Mouse (Mus musculus) MEL (cell line): Measurements from ENCODE around the gene Mprip. TPM values are rescaled to one million over a fixed set of nuclear protein-coding genes. Genes with fewer than 3 reads are reported as not detected.
A peak's percentile ranks its signal among the peaks of the same experiment; 100 is the strongest.

Source experiments
- DNase-seq: peaks from one replicate; pipeline ENCODE4 v3.0.0; 2011; ENCODE audit warnings: low read depth, low spot score
- H3K27ac ChIP-seq: 2 replicates; pipeline ENCODE4 v1.5.1; 2012; ENCODE audit warnings: low read depth, mild to moderate bottlenecking, control low read depth, low read length, moderate library complexity; ENCODE audit not compliant: control insufficient read depth
- H3K27me3 ChIP-seq, 2 experiments: fragments of 150-350 bp in 1 of 2; sonication (generic) in 1 of 2; 2 replicates each; pipeline ENCODE4 v1.6.1; 2012; ENCODE audit warnings: low read length in 2 of 2, mild to moderate bottlenecking in 2 of 2, improper control_type of control experiment in 1 of 2, moderate library complexity in 1 of 2; ENCODE audit not compliant: insufficient read depth in 2 of 2, control insufficient read depth in 1 of 2
- H3K36me3 ChIP-seq, 2 experiments: 2 replicates each; pipeline ENCODE4 v1.6.1; 2012 to 2014; ENCODE audit warnings: low read length in 2 of 2, improper control_type of control experiment in 1 of 2, inconsistent platforms in 1 of 2, mild to moderate bottlenecking in 1 of 2; ENCODE audit not compliant: insufficient read depth in 2 of 2, control insufficient read depth in 1 of 2
- H3K4me1 ChIP-seq, 2 experiments: fragments of 150-350 bp in 1 of 2; sonication (generic) in 1 of 2; 2 replicates each; pipeline ENCODE4 v1.6.1; 2012; ENCODE audit warnings: low read length in 2 of 2, improper control_type of control experiment in 1 of 2, mild to moderate bottlenecking in 1 of 2; ENCODE audit not compliant: insufficient read depth in 2 of 2, control insufficient read depth in 1 of 2
- H3K4me3 ChIP-seq, 2 experiments: fragments of 150-350 bp in 1 of 2; sonication (generic) in 1 of 2; 2 replicates each; pipeline ENCODE4 v1.5.1; 2012; ENCODE audit warnings: low read depth in 2 of 2, low read length in 2 of 2, mild to moderate bottlenecking in 2 of 2, moderate library complexity in 2 of 2, control low read depth in 1 of 2, improper control_type of control experiment in 1 of 2; ENCODE audit not compliant: control insufficient read depth in 1 of 2, insufficient read depth in 1 of 2
- H3K79me2 ChIP-seq: 2 replicates; pipeline ENCODE4 v1.6.1; 2012; ENCODE audit warnings: mild to moderate bottlenecking, low read length, moderate library complexity; ENCODE audit not compliant: control insufficient read depth, poor library complexity, insufficient read depth
- H3K9ac ChIP-seq: 2 replicates; pipeline ENCODE4 v1.6.1; 2012; ENCODE audit warnings: low read depth, mild to moderate bottlenecking, control low read depth, low read length, moderate library complexity; ENCODE audit not compliant: control insufficient read depth, poor library complexity, severe bottlenecking
- H3K9me3 ChIP-seq: fragments of 150-350 bp; sonication (generic); replicated peaks from 2 replicates; pipeline ENCODE4 v1.6.1; 2012; ENCODE audit warnings: mild to moderate bottlenecking, low read length, improper control_type of control experiment, moderate library complexity; ENCODE audit not compliant: insufficient read depth
- BHLHE40 ChIP-seq: IDR thresholded peaks from 2 replicates; pipeline ENCODE4 v1.6.1; 2012; ENCODE audit warnings: low read depth, mild to moderate bottlenecking, inconsistent platforms, low read length, improper control_type of control experiment, borderline replicate concordance
- CHD1 ChIP-seq: IDR thresholded peaks from 2 replicates; pipeline ENCODE4 v1.6.1; 2012; ENCODE audit warnings: low read depth, mild to moderate bottlenecking, inconsistent platforms, low read length, improper control_type of control experiment
- CHD2 ChIP-seq: IDR thresholded peaks from 2 replicates; pipeline ENCODE4 v1.6.1; 2011; ENCODE audit warnings: low read length, improper control_type of control experiment
- ELF1 ChIP-seq: IDR thresholded peaks from 2 replicates; pipeline ENCODE4 v1.6.1; 2014; ENCODE audit warnings: low read depth, mild to moderate bottlenecking, inconsistent platforms, low read length, improper control_type of control experiment, moderate library complexity
- EP300 ChIP-seq, 2 experiments: IDR thresholded peaks; 2 replicates each; pipeline ENCODE4 v1.6.1; 2011; ENCODE audit warnings: improper control_type of control experiment in 2 of 2, low read length in 2 of 2, low read depth in 1 of 2, mild to moderate bottlenecking in 1 of 2
- ETS1 ChIP-seq: IDR thresholded peaks from 2 replicates; pipeline ENCODE4 v1.6.1; 2012; ENCODE audit warnings: low read depth, mild to moderate bottlenecking, inconsistent platforms, low read length, improper control_type of control experiment, moderate library complexity
- GABPA ChIP-seq: IDR thresholded peaks from 2 replicates; pipeline ENCODE4 v1.6.1; 2012; ENCODE audit warnings: low read depth, mild to moderate bottlenecking, inconsistent platforms, low read length, improper control_type of control experiment, moderate library complexity
- GATA1 ChIP-seq: IDR thresholded peaks from 2 replicates; pipeline ENCODE4 v1.6.1; 2011; ENCODE audit warnings: low read depth, low read length, improper control_type of control experiment
- JUND ChIP-seq: IDR thresholded peaks from 2 replicates; pipeline ENCODE4 v1.6.1; 2011; ENCODE audit warnings: low read depth, mild to moderate bottlenecking, improper control_type of control experiment, low read length
- KAT2A ChIP-seq: conservative IDR thresholded peaks from 2 replicates; pipeline ENCODE4 v1.6.1; 2012; ENCODE audit warnings: low read depth, low read length, improper control_type of control experiment, inconsistent platforms
- MAZ ChIP-seq: IDR thresholded peaks from 2 replicates; pipeline ENCODE4 v1.6.1; 2012; ENCODE audit warnings: low read depth, mild to moderate bottlenecking, inconsistent platforms, low read length, improper control_type of control experiment
- MEF2A ChIP-seq: IDR thresholded peaks from 2 replicates; pipeline ENCODE4 v1.6.1; 2014; ENCODE audit warnings: low read depth, mild to moderate bottlenecking, inconsistent platforms, low read length, improper control_type of control experiment; ENCODE audit not compliant: poor library complexity, insufficient replicate concordance, severe bottlenecking; ENCODE audit errors: extremely low read depth
- MXI1 ChIP-seq: IDR thresholded peaks from 2 replicates; pipeline ENCODE4 v1.6.1; 2011; ENCODE audit warnings: mild to moderate bottlenecking, low read depth, low read length, improper control_type of control experiment
- MYC ChIP-seq: IDR thresholded peaks from 2 replicates; pipeline ENCODE4 v1.6.1; 2011; ENCODE audit warnings: low read depth, mild to moderate bottlenecking, low read length, improper control_type of control experiment, moderate library complexity
- NELFE ChIP-seq: IDR thresholded peaks from 2 replicates; pipeline ENCODE4 v1.6.1; 2011; ENCODE audit warnings: low read depth, low read length, improper control_type of control experiment
- NRF1 ChIP-seq: IDR thresholded peaks from 2 replicates; pipeline ENCODE4 v1.6.1; 2014; ENCODE audit warnings: low read depth, mild to moderate bottlenecking, inconsistent platforms, low read length, improper control_type of control experiment, moderate library complexity; ENCODE audit not compliant: poor library complexity, insufficient read depth, severe bottlenecking
- POLR2A ChIP-seq, 2 experiments: IDR thresholded peaks; 2 replicates each; pipeline ENCODE4 v1.6.1; 2011 to 2012; ENCODE audit warnings: low read length in 2 of 2, mild to moderate bottlenecking in 2 of 2, control low read depth in 1 of 2, improper control_type of control experiment in 1 of 2, low read depth in 1 of 2, moderate library complexity in 1 of 2; ENCODE audit not compliant: control insufficient read depth in 1 of 2, insufficient read depth in 1 of 2, poor library complexity in 1 of 2
- POLR2AphosphoS5 ChIP-seq: IDR thresholded peaks from 2 replicates; pipeline ENCODE4 v1.6.1; 2012; ENCODE audit warnings: low read depth, borderline replicate concordance, mild to moderate bottlenecking, inconsistent platforms, low read length, moderate library complexity, mixed read lengths
- RCOR1 ChIP-seq: IDR thresholded peaks from 2 replicates; pipeline ENCODE4 v1.6.1; 2012; ENCODE audit warnings: low read depth, mild to moderate bottlenecking, inconsistent platforms, low read length, improper control_type of control experiment
- SIN3A ChIP-seq: IDR thresholded peaks from 2 replicates; pipeline ENCODE4 v1.6.1; 2012; ENCODE audit warnings: low read length, improper control_type of control experiment, inconsistent platforms
- TAL1 ChIP-seq: IDR thresholded peaks from 2 replicates; pipeline ENCODE4 v1.6.1; 2012; ENCODE audit warnings: mild to moderate bottlenecking, inconsistent platforms, low read length, moderate library complexity, mixed read lengths
- TBP ChIP-seq: IDR thresholded peaks from 2 replicates; pipeline ENCODE4 v1.8.0; 2011; ENCODE audit warnings: low read depth, low read length, improper control_type of control experiment
- TCF12 ChIP-seq: IDR thresholded peaks from 2 replicates; pipeline ENCODE4 v1.6.1; 2014; ENCODE audit warnings: low read depth, mild to moderate bottlenecking, inconsistent platforms, low read length, improper control_type of control experiment, moderate library complexity
- USF1 ChIP-seq: IDR thresholded peaks from 2 replicates; pipeline ENCODE4 v1.6.1; 2014; ENCODE audit warnings: low read depth, mild to moderate bottlenecking, inconsistent platforms, low read length, improper control_type of control experiment, moderate library complexity
- USF2 ChIP-seq, 2 experiments: IDR thresholded peaks; 2 replicates each; pipeline ENCODE4 v1.6.1; 2011 to 2012; ENCODE audit warnings: improper control_type of control experiment in 2 of 2, low read length in 2 of 2, borderline replicate concordance in 1 of 2, inconsistent platforms in 1 of 2, low read depth in 1 of 2, mild to moderate bottlenecking in 1 of 2; ENCODE audit not compliant: insufficient read depth in 1 of 2
- ZC3H11A ChIP-seq: IDR thresholded peaks from 2 replicates; pipeline ENCODE4 v1.6.1; 2012; ENCODE audit warnings: low read depth, mild to moderate bottlenecking, inconsistent platforms, low read length, improper control_type of control experiment
- ZNF384 ChIP-seq: IDR thresholded peaks from 2 replicates; pipeline ENCODE4 v1.6.1; 2012; ENCODE audit warnings: low read depth, mild to moderate bottlenecking, inconsistent platforms, low read length, improper control_type of control experiment
- polyA plus RNA-seq, 2 experiments: library from polyadenylated mRNA; stranded (reverse) in 1 of 2; unstranded in 1 of 2; fragments of >175 nt in 1 of 2; fragments of >200 nt in 1 of 2; gene quantifications; 2 replicates each; pipeline versions ENCODE4 v1.2.1 to v1.2.4; 2012; ENCODE audit warnings: low replicate concordance in 2 of 2, low read depth in 1 of 2; ENCODE audit not compliant: insufficient read length in 2 of 2, insufficient read depth in 1 of 2, missing spikeins in 1 of 2
- total RNA-seq: library from RNA; depleted of rRNA; stranded (reverse); fragments of 300-350 nt; gene quantifications from 2 replicates; pipeline ENCODE4 v1.2.3, GENCODE M21; 2012

Gene Mprip
- total and polyA plus RNA-seq, 3 experiments = 103 to 174 (median 142) TPM

DNA sequence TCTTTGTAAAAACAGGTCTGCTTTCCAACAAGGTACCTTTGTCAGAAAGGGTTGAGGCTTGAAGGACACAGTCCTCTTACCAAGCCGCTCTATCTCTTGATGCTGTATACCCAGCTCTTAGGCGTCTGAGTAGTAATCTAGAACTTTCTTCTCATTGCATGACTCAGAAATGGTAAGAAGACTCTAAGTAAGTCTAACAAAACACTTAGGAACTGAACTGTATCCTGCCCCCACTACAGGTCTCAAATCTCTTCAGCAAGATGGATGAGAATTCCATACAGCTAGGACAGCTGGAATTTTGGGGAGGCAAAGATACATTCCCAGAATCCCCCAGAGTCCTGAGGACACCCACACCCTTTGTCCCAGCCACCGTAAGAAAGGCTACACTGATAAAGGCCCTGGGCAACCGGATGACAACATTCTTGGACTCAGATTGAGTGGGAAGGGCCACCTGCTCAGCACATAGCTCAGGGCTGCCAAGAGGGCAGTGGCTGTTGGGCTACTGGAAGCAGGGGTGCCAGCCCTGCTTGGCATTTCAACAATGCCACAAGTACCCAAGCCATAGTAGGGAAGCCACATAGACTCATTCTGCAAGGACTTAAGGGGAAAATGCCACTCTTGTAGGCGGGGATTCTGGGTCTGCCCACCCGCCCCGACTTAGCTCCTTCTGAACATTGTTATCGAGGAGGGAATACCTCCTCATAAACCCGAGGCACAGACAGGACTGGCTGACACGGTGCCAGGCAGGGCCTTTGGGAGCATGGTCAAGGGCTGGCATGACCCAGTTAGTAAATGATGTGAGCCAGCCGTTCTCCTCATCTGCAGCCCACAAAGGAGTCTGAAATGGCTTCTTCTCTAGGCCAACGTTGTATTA lies 25.0 kb upstream of the Mprip start:
- Histone ChIP-seq H3K27me3 (no peaks in the 10 kb centered on the region), H3K4me1 (peaks cover 8 to 29% of the 10 kb centered on the region in 2 experiments), H3K9ac (no peak overlapping the region), H3K79me2 (no peaks in the 10 kb centered on the region), H3K27ac (no peak overlapping the region; the same call in 1 of the 2 replicates), H3K36me3 (peaks cover 0 to 20% of the 10 kb centered on the region in 2 experiments; a peak in 2 of 4 replicates), H3K4me3 (no peak overlapping the region), H3K9me3 (no peaks in the 10 kb centered on the region)
- no peak for DNase-seq
- TF ChIP-seq USF2 (IDR thresholded peaks at IDR 0.05; ENCODE audit: borderline replicate concordance in 1 of 2, insufficient read depth in 1 of 2, low read depth in 1 of 2, low read length in 2 of 2) = no peak
- no peak for TF ChIP-seq RCOR1
- TF ChIP-seq ZNF384 = no peak
- TF ChIP-seq JUND = no peak
- TF ChIP-seq GABPA = no peak
- no peak for TF ChIP-seq SIN3A
- no peak for TF ChIP-seq CHD2
- no peak for TF ChIP-seq POLR2A (IDR thresholded peaks at IDR 0.05; ENCODE audit: control insufficient read depth in 1 of 2, insufficient read depth in 1 of 2, low read depth in 1 of 2, low read length in 2 of 2, poor library complexity in 1 of 2)

GRCm38 (mm10) chr11:59636695-59637414 lies 24.2 kb upstream of the Mprip start:
- no peak overlapping the region for H3K9ac ChIP-seq
- H3K9me3 ChIP-seq = no peaks in the 10 kb centered on the region
- H3K27me3 ChIP-seq = no peaks in the 10 kb centered on the region
- peaks cover 8 to 29% of the 10 kb centered on the region in 2 experiments for H3K4me1 ChIP-seq
- H3K27ac ChIP-seq = no peak overlapping the region; the same call in 1 of the 2 replicates
- peak; percentile 95 for DNase-seq
- H3K79me2 ChIP-seq = no peaks in the 10 kb centered on the region
- peaks cover 0 to 20% of the 10 kb centered on the region in 2 experiments; a peak in 2 of 4 replicates for H3K36me3 ChIP-seq
- H3K4me3 ChIP-seq = peak overlapping the region in 1 of 2 experiments; percentile 27; a peak in 3 of 4 replicates
- TF ChIP-seq KAT2A = no peak
- TF ChIP-seq TCF12 = peak; percentile 76
- no peak for TF ChIP-seq NRF1
- peak; percentile 96 for TF ChIP-seq JUND
- TF ChIP-seq GATA1 = peak; percentile 92
- peak; percentile 89 for TF ChIP-seq SIN3A
- TF ChIP-seq MYC = peak; percentile 88
- TF ChIP-seq ZC3H11A = no peak
- TF ChIP-seq ETS1 = peak; percentile 89
- TF ChIP-seq GABPA = no peak
- no peak for TF ChIP-seq POLR2A (IDR thresholded peaks at IDR 0.05; ENCODE audit: control insufficient read depth in 1 of 2, insufficient read depth in 1 of 2, low read depth in 1 of 2, low read length in 2 of 2, poor library complexity in 1 of 2)
- peak; percentile 68 for TF ChIP-seq BHLHE40
- TF ChIP-seq CHD1 = no peak
- TF ChIP-seq TBP = peak; percentile 56; the same call in 1 of the 2 replicates
- no peak for TF ChIP-seq POLR2AphosphoS5
- TF ChIP-seq TAL1 = peak; percentile 49
- no peak for TF ChIP-seq USF1
- TF ChIP-seq MAZ = peak; percentile 96
- TF ChIP-seq ELF1 = peak; percentile 83
- TF ChIP-seq MXI1 = peak; percentile 74
- no peak for TF ChIP-seq NELFE
- TF ChIP-seq EP300 (IDR thresholded peaks at IDR 0.05; ENCODE audit: low read depth in 1 of 2, low read length in 2 of 2) = peak; percentile 94 to 99
- TF ChIP-seq ZNF384 = no peak
- no peak for TF ChIP-seq MEF2A
